ENCODE assay signal across 8 mouse cellular contexts in the genomic region with DNA sequence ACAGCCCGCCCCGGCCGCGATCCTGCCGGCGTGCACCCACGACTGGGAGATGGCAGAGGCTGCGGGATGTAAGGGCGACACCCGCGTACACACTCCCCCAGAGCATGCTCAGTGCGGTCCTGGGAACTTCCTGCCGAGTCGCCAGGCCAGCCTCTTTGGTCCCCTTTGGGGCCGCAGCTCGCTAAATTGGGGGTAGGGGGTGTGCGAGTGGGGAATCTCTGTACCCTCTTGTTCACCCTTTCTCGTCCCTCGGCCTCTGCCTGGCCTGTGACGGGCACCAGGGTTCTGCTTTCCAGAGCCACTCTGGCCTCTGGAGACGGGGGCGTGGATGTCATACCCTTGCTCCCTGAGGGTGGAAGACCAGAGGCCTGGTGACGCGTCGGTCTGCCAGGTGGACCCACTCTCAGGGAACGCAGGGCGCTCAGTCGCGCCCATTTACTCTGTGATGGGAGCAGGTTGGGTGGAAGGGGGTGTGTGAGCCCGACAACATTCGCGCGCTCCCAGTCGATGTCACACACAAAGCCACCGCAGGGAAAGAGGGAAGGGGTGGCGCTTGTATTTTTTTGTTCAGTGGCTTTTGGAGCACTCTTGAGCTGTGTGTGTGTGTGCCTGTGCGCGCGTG. TPM values are rescaled to one million over a fixed set of nuclear protein-coding genes. Genes with fewer than 3 reads are reported as not detected.
DNase-seq lines count a peak whose midpoint lies in the region; ATAC-seq and TF ChIP-seq lines count a peak whose summit lies in the region.

No protein-coding gene starts in this region.

- H3K9me3 ChIP-seq in heart, embryonic 14.5 days (ENCODE audit: control insufficient read depth, low read length): no peaks in the 10 kb centered on the region
- no peaks in the 10 kb centered on the region for H3K9me3 ChIP-seq in kidney, postnatal 0 days (replicated peaks; ENCODE audit: low read length)
- no peaks in the 10 kb centered on the region for H3K9me3 ChIP-seq in liver, embryonic 16.5 days (replicated peaks; ENCODE audit: control insufficient read depth, low read length)
- no peaks in the 10 kb centered on the region for H3K9me3 ChIP-seq in stomach, postnatal 0 days (ENCODE audit: control insufficient read depth, low read length)

- H3ac ChIP-seq in C2C12 (ENCODE audit: control insufficient read depth, insufficient read length, low read depth): peak overlapping the region; percentile 80

- H3K27ac ChIP-seq in heart, embryonic 14.5 days (replicated peaks in 1 of 2; ENCODE audit: control insufficient read depth in 1 of 2, insufficient read depth in 1 of 2, low read depth in 2 of 2, low read length in 2 of 2): peak overlapping the region; percentile 7 to 87; a peak in 3 of 4 replicates
- peak overlapping the region; percentile 92; the same call in 1 of the 2 replicates for H3K27ac ChIP-seq in kidney, postnatal 0 days
- no peak overlapping the region for H3K27ac ChIP-seq in liver, embryonic 16.5 days (ENCODE audit: low read length)
- H3K27ac ChIP-seq in stomach, postnatal 0 days (replicated peaks): peak overlapping the region; percentile 93

- 0 out of 2 replicates have a peak, but pooled peaks have one; percentile 28 for ATAC-seq in erythroblast, adult 5-6 weeks (replicated peaks; ENCODE audit: low FRiP score, poor library complexity, severe bottlenecking)
- peak; percentile 23; the same call in 1 of the 2 replicates for ATAC-seq in heart, embryonic 14.5 days (ENCODE audit: insufficient number of reproducible peaks, insufficient read depth, low FRiP score, low read depth)
- ATAC-seq in kidney, postnatal 0 days (replicated peaks; ENCODE audit: low FRiP score, low read depth): peak; percentile 31; the same call in 1 of the 2 replicates
- ATAC-seq in liver, embryonic 16.5 days (ENCODE audit: low read depth): no peak
- peak; percentile 38 for ATAC-seq in stomach, postnatal 0 days (ENCODE audit: low FRiP score, low TSS enrichment)

- peaks cover 28% of the 10 kb centered on the region for H3K79me2 ChIP-seq in C2C12 (ENCODE audit: control insufficient read depth, insufficient read depth)

- no peak for TF ChIP-seq CTCF in C2C12 (IDR thresholded peaks at IDR 0.05; ENCODE audit: control insufficient read depth, insufficient read depth, insufficient read length)
- no peak for TF ChIP-seq CTCF in kidney, postnatal 0 days (IDR thresholded peaks at IDR 0.05; ENCODE audit: low read depth)
- no peak for TF ChIP-seq CTCF in stomach, postnatal 0 days (IDR thresholded peaks at IDR 0.05; ENCODE audit: low read depth)

- peak; percentile 62 to 71 for DNase-seq in adrenal gland, postnatal 36 days
- peak; percentile 52 for DNase-seq in kidney, postnatal 0 days (ENCODE audit: low spot score)
- DNase-seq in neural tube, embryonic 10.5 days (ENCODE audit: extremely low spot score, low spot score): peak; percentile 63
- peak; percentile 55 for DNase-seq in stomach, postnatal 0 days (ENCODE audit: low spot score)

- peak overlapping the region; percentile 68 for H3K4me3 ChIP-seq in C2C12 (ENCODE audit: insufficient read depth, poor library complexity, severe bottlenecking)
- peak overlapping the region; percentile 73 to 88 for H3K4me3 ChIP-seq in heart, embryonic 14.5 days (ENCODE audit: control insufficient read depth in 1 of 2, insufficient read depth in 1 of 2, low read depth in 1 of 2, low read length in 2 of 2)
- H3K4me3 ChIP-seq in kidney, postnatal 0 days (replicated peaks; ENCODE audit: low read depth, low read length): peak overlapping the region; percentile 90
- peak overlapping the region; percentile 68 for H3K4me3 ChIP-seq in liver, embryonic 16.5 days (ENCODE audit: low read depth, low read length)
- H3K4me3 ChIP-seq in stomach, postnatal 0 days (ENCODE audit: low read depth, low read length): peak overlapping the region; percentile 72

- peak overlapping the region; percentile 84 for H3K9ac ChIP-seq in heart, embryonic 14.5 days (ENCODE audit: low read length)
- peak overlapping the region; percentile 73 for H3K9ac ChIP-seq in kidney, postnatal 0 days (ENCODE audit: low read depth, low read length)
- H3K9ac ChIP-seq in liver, embryonic 16.5 days (ENCODE audit: low read depth, low read length): peak overlapping the region; percentile 62
- peak overlapping the region; percentile 73 for H3K9ac ChIP-seq in stomach, postnatal 0 days (ENCODE audit: low read length)

- WGBS in heart, embryonic 14.5 days: 3% methylated on average over 35 of the region's 39 CpGs
- 6% methylated on average over 39 of the region's 39 CpGs for WGBS in kidney, postnatal 0 days
- WGBS in liver, embryonic 16.5 days (ENCODE audit: insufficient replicate concordance): 3% methylated on average over 38 of the region's 39 CpGs
- WGBS in stomach, postnatal 0 days: 3% methylated on average over 39 of the region's 39 CpGs

- H3K36me3 ChIP-seq in C2C12 (ENCODE audit: control insufficient read depth, insufficient read depth): no peaks in the 10 kb centered on the region
- H3K36me3 ChIP-seq in heart, embryonic 14.5 days (ENCODE audit: control insufficient read depth, insufficient read depth, low read length): no peaks in the 10 kb centered on the region
- no peaks in the 10 kb centered on the region for H3K36me3 ChIP-seq in kidney, postnatal 0 days (ENCODE audit: insufficient read depth, low read length)
- H3K36me3 ChIP-seq in liver, embryonic 16.5 days (ENCODE audit: control insufficient read depth, insufficient read depth): no peaks in the 10 kb centered on the region
- no peaks in the 10 kb centered on the region for H3K36me3 ChIP-seq in stomach, postnatal 0 days (ENCODE audit: control insufficient read depth, insufficient read depth, low read length)

- H3K79me3 ChIP-seq in C2C12 (ENCODE audit: low read depth): peaks cover 4% of the 10 kb centered on the region

- peaks cover 4% of the 10 kb centered on the region for H3K27me3 ChIP-seq in C2C12 (ENCODE audit: control insufficient read depth, insufficient read depth, insufficient read length)
- H3K27me3 ChIP-seq in heart, embryonic 14.5 days (ENCODE audit: control insufficient read depth, insufficient read depth, low read length): no peaks in the 10 kb centered on the region
- H3K27me3 ChIP-seq in kidney, postnatal 0 days (ENCODE audit: insufficient read depth, low read length): no peaks in the 10 kb centered on the region
- H3K27me3 ChIP-seq in liver, embryonic 16.5 days (ENCODE audit: control insufficient read depth, insufficient read depth, low read depth, low read length): no peaks in the 10 kb centered on the region
- H3K27me3 ChIP-seq in stomach, postnatal 0 days (ENCODE audit: control insufficient read depth, insufficient read depth, low read length): no peaks in the 10 kb centered on the region

- no peak for TF ChIP-seq EP300 in stomach, postnatal 0 days (optimal IDR thresholded peaks at IDR 0.05)

- peaks cover 5 to 11% of the 10 kb centered on the region in 2 experiments; a peak in 2 of 4 replicates for H3K4me1 ChIP-seq in heart, embryonic 14.5 days (ENCODE audit: control insufficient read depth in 2 of 2, insufficient read depth in 2 of 2, low read length in 2 of 2)
- H3K4me1 ChIP-seq in kidney, postnatal 0 days (replicated peaks; ENCODE audit: insufficient read depth, low read length): 0 out of 2 replicates have a peak, but pooled peaks cover 3% of the 10 kb centered on the region
- H3K4me1 ChIP-seq in liver, embryonic 16.5 days (ENCODE audit: control insufficient read depth, low read depth, low read length): peaks cover 3% of the 10 kb centered on the region; the same call in 1 of the 2 replicates
- peaks cover 3% of the 10 kb centered on the region; the same call in 1 of the 2 replicates for H3K4me1 ChIP-seq in stomach, postnatal 0 days (replicated peaks; ENCODE audit: control insufficient read depth, insufficient read depth)

- H3K4me2 ChIP-seq in heart, embryonic 14.5 days (ENCODE audit: low read length): peak overlapping the region; percentile 89
- peak overlapping the region; percentile 96 for H3K4me2 ChIP-seq in kidney, postnatal 0 days (ENCODE audit: low read length)
- H3K4me2 ChIP-seq in liver, embryonic 16.5 days (ENCODE audit: low read depth, low read length): peak overlapping the region; percentile 91
- H3K4me2 ChIP-seq in stomach, postnatal 0 days (replicated peaks; ENCODE audit: low read depth): peak overlapping the region; percentile 99

TF ChIP-seq in C2C12, 6 proteins besides CTCF, POLR2A, EP300 and RAD21:
- no peak for TF ChIP-seq MYOG (IDR thresholded peaks at IDR 0.05; ENCODE audit: control insufficient read depth, extremely low read depth, insufficient read length)
- no peak for TF ChIP-seq MAX (IDR thresholded peaks at IDR 0.05)
- no peak for TF ChIP-seq MYOD1 (IDR thresholded peaks at IDR 0.05; ENCODE audit: control insufficient read depth, insufficient read length, low read depth)
- TF ChIP-seq USF1 (IDR thresholded peaks at IDR 0.05; ENCODE audit: low read depth): no peak
- no peak for TF ChIP-seq CEBPB (IDR thresholded peaks at IDR 0.05; ENCODE audit: low read depth)
- no peak for TF ChIP-seq FOSL1 (IDR thresholded peaks at IDR 0.05; ENCODE audit: insufficient read depth, low read length, poor library complexity, severe bottlenecking)

RNA-seq across cellular contexts. Expression of a gene that starts 1.3 kb away (rescaled TPM):
- polyA plus RNA-seq in C2C12 (2012; fragmentation: generic; extraction: Trizol): 3.6 TPM
- total RNA-seq in adrenal gland, postnatal 36 days (2021): 10 to 100 TPM; 11.4 to 11.8 TPM
- 10.8 and 11.7 TPM in 2 replicates for total RNA-seq in erythroblast, adult 5-6 weeks (2015; ENCODE audit: low replicate concordance)
- 6.8 and 9.4 TPM in 2 replicates for total RNA-seq in erythroblast, adult 5-6 weeks (2017; ENCODE audit: low replicate concordance)
- polyA plus RNA-seq in heart, embryonic 14.5 days (2014; fragmentation: Nextera tagmentation; extraction: Ambion mirVana): 5.3 and 6.0 TPM in 2 replicates
- polyA plus RNA-seq in kidney, postnatal 0 days (2015; fragmentation: Nextera tagmentation; extraction: Ambion mirVana): 4.6 and 5.4 TPM in 2 replicates
- 0.83 and 0.98 TPM in 2 replicates for polyA plus RNA-seq in liver, embryonic 16.5 days (2015; fragmentation: Nextera tagmentation; extraction: Ambion mirVana)
- polyA plus RNA-seq in stomach, postnatal 0 days (2015; fragmentation: Nextera tagmentation; extraction: Ambion mirVana): 2.0 and 2.2 TPM in 2 replicates
